Mouse (Mus musculus): Measurements from ENCODE around the gene Faim2. TPM values are rescaled to one million over a fixed set of nuclear protein-coding genes. Genes with fewer than 3 reads are reported as not detected.

Faim2 gene
- polyA plus RNA-seq, 1 experiment from 2014 or later: 0.94 TPM

DNA sequence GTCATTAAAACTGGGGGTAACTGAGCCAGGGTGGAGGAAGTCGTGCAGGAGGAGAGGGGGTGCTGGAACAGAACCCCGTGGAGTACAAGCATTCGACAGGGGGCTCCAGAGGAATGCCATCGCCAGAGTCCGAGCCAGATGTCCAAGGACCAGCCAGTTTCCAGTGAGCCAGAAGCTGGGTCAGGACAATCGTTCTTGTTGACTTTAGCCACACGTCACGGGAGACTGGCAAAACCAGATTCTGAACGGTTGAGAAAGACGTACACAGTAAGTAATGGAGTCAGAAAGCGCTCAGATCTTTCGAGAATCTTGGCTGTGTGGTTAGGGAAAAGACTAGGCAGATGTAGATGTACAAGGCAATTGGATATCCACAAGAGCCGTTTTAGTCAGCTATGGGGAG is 64.8 kb downstream of the Faim2 start:
- no peaks in the 10 kb centered on the region for H3K36me3 ChIP-seq (ENCODE audit: control insufficient read depth, insufficient read depth, low read length)
- no peaks in the 10 kb centered on the region for H3K27me3 ChIP-seq (ENCODE audit: control insufficient read depth, insufficient read depth, low read depth, low read length)
- H3K4me3 ChIP-seq (ENCODE audit: low read length): no peak overlapping the region
- peak; percentile 47; the same call in 1 of the 2 replicates for ATAC-seq (ENCODE audit: low read depth)
- peak overlapping the region; percentile 53 for H3K27ac ChIP-seq (ENCODE audit: low read length)
- peaks cover 6% of the 10 kb centered on the region for H3K4me1 ChIP-seq (replicated peaks; ENCODE audit: control insufficient read depth, insufficient read depth, low read length)
- 0 out of 2 replicates have a peak overlapping the region, but pooled peaks have one; percentile 7 for H3K9ac ChIP-seq (ENCODE audit: low read length)
- WGBS: 35% methylated on average over 13 of the region's 13 CpGs
- H3K4me2 ChIP-seq (ENCODE audit: low read depth, low read length): peak overlapping the region; percentile 9; the same call in 1 of the 2 replicates
- H3K9me3 ChIP-seq (ENCODE audit: control insufficient read depth, low read length): no peaks in the 10 kb centered on the region

DNA sequence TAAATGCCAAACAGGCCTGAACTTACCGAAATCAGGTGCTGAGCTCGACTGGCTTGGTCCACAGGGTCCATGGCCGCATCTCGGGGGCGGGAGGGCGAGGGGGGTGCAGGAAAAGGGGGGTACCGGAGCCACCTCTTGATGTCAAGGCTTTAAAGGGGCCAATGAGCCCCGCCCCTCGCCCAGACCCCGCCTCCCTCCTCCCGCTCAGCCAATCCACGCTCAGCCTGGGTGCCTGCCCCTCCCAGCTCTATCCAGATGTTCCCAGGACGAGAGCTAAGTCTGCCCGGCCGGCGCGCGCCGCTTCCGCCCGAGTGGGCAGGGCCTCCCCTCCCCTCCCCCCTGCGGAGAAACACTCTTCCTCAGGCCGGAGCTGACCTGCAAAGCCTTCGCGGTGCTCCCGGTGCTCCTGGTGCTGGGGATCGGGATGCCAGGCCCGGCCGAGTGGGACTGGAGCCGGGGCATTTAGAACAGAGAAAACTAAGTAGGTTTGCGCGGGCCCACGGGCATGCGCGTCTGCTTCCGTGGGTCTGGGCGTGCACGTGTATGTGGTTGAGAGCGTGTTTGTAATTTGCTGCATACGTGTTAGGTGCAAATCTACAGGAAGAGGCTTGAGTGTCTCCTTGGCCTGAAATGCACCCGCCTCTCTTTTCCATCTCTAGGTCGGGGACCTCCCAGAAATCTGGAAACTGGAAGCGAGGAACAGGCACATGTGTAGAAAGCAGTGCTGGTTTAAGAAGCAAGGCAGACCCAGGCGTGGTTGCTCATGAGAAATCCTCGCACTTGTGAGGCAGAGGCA is 70.2 kb downstream of the Faim2 start, which contains the start of gene Nckap5l:
Nckap5l (minus strand) TSS at position 143 of the 796 bp plus-strand sequence.
- H3K4me2 ChIP-seq (ENCODE audit: low read depth, low read length): peak within 1 kb of the TSS; percentile 88
- peak within 1 kb of the TSS; percentile 89 for H3K4me3 ChIP-seq (ENCODE audit: low read length)
- H3K27me3 ChIP-seq (ENCODE audit: control insufficient read depth, insufficient read depth, low read depth, low read length): no peaks in the 10 kb centered on the region
- under 1% methylated on average over 42 of the region's 45 CpGs for WGBS
- no peaks in the 10 kb centered on the region for H3K36me3 ChIP-seq (ENCODE audit: control insufficient read depth, insufficient read depth, low read length)
- H3K9me3 ChIP-seq (ENCODE audit: control insufficient read depth, low read length): no peaks in the 10 kb centered on the region
- peak within 1 kb of the TSS; percentile 87 for H3K27ac ChIP-seq (ENCODE audit: low read length)
- peak; percentile 97 for ATAC-seq (ENCODE audit: low read depth)
- H3K4me1 ChIP-seq (replicated peaks; ENCODE audit: control insufficient read depth, insufficient read depth, low read length): peaks cover 32% of the 10 kb centered on the region
- peak within 1 kb of the TSS; percentile 80 for H3K9ac ChIP-seq (ENCODE audit: low read length)

- ATAC-seq (ENCODE audit: low read depth): peak; percentile 77
- no peaks in the 10 kb centered on the region for H3K27me3 ChIP-seq (ENCODE audit: control insufficient read depth, insufficient read depth, low read depth, low read length)
- WGBS: under 1% methylated on average over 40 of the region's 43 CpGs
- H3K36me3 ChIP-seq (ENCODE audit: control insufficient read depth, insufficient read depth, low read length): no peaks in the 10 kb centered on the region
- peak overlapping the region; percentile 88 for H3K4me2 ChIP-seq (ENCODE audit: low read depth, low read length)
- H3K9ac ChIP-seq (ENCODE audit: low read length): peak overlapping the region; percentile 79
- peaks cover 36% of the 10 kb centered on the region for H3K4me1 ChIP-seq (replicated peaks; ENCODE audit: control insufficient read depth, insufficient read depth, low read length)
- H3K4me3 ChIP-seq (ENCODE audit: low read length): peak overlapping the region; percentile 89
- peak overlapping the region; percentile 87 for H3K27ac ChIP-seq (ENCODE audit: low read length)
- no peaks in the 10 kb centered on the region for H3K9me3 ChIP-seq (ENCODE audit: control insufficient read depth, low read length)
Observed at GRCm38 (mm10) chr15:99456963-99457605, 70.9 kb downstream of the Faim2 start.

DNA sequence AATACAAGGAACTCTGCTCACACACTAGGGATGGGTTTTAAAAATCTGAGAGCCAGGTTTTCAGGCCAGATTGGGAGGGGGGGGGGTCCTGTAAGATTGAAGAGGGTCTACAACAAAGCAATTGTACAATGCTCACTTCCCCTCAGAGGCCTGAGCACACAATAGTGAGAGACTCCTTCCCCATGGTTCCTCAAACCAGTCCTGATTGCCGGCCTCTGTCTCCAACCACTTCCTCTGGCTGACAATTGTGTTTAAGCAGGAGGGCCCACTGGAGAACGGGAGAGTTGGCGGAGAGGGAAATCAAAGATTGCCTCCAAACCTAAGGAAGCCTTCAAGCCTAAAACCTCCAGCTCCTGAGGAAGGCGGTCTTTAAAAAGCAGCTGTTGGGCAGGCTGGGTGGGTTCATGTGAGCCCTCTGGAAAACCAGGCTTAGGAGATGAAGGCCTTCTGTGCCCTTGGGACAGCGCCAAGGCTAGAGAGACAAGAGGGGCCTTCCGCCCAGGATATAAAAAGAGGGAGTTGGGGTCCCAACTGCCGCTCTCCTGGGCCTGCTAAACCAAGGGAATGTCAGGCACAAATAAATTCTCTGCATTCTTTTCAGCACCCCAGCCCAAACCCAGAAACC is 71.5 kb downstream of the Faim2 start:
- H3K4me3 ChIP-seq (ENCODE audit: low read length): peak overlapping the region; percentile 89
- 11% methylated on average over 7 of the region's 7 CpGs for whole genome bisulfite sequencing
- no peaks in the 10 kb centered on the region for H3K9me3 ChIP-seq (ENCODE audit: control insufficient read depth, low read length)
- H3K4me1 ChIP-seq (replicated peaks; ENCODE audit: control insufficient read depth, insufficient read depth, low read length): peaks cover 38% of the 10 kb centered on the region
- no peaks in the 10 kb centered on the region for H3K27me3 ChIP-seq (ENCODE audit: control insufficient read depth, insufficient read depth, low read depth, low read length)
- H3K36me3 ChIP-seq (ENCODE audit: control insufficient read depth, insufficient read depth, low read length): no peaks in the 10 kb centered on the region
- H3K4me2 ChIP-seq (ENCODE audit: low read depth, low read length): peak overlapping the region; percentile 88
- peak overlapping the region; percentile 87 for H3K27ac ChIP-seq (ENCODE audit: low read length)
- peak overlapping the region; percentile 79 for H3K9ac ChIP-seq (ENCODE audit: low read length)
- no peak for ATAC-seq (ENCODE audit: low read depth)

GRCm38 (mm10) chr15:99455415-99455814 is 72.5 kb downstream of the Faim2 start:
- Histone ChIP-seq H3K4me1 (replicated peaks; ENCODE audit: control insufficient read depth, insufficient read depth, low read length) (peaks cover 42% of the 10 kb centered on the region), H3K9me3 (ENCODE audit: control insufficient read depth, low read length) (no peaks in the 10 kb centered on the region), H3K4me2 (ENCODE audit: low read depth, low read length) (no peak overlapping the region; the same call in 1 of the 2 replicates), H3K9ac (ENCODE audit: low read length) (0 out of 2 replicates have a peak overlapping the region, but pooled peaks have one; percentile 45), H3K4me3 (ENCODE audit: low read length) (no peak overlapping the region), H3K36me3 (ENCODE audit: control insufficient read depth, insufficient read depth, low read length) (no peaks in the 10 kb centered on the region), H3K27me3 (ENCODE audit: control insufficient read depth, insufficient read depth, low read depth, low read length) (no peaks in the 10 kb centered on the region), H3K27ac (ENCODE audit: low read length) (no peak overlapping the region)
- WGBS: 84% methylated on average over 3 of the region's 3 CpGs
- no peak for ATAC-seq (ENCODE audit: low read depth)

- Histone ChIP-seq H3K4me3 (ENCODE audit: low read length) (no peak overlapping the region), H3K27ac (ENCODE audit: low read length) (no peak overlapping the region), H3K4me2 (ENCODE audit: low read depth, low read length) (no peak overlapping the region), H3K4me1 (replicated peaks; ENCODE audit: control insufficient read depth, insufficient read depth, low read length) (peaks cover 49% of the 10 kb centered on the region), H3K27me3 (ENCODE audit: control insufficient read depth, insufficient read depth, low read depth, low read length) (no peaks in the 10 kb centered on the region), H3K36me3 (ENCODE audit: control insufficient read depth, insufficient read depth, low read length) (no peaks in the 10 kb centered on the region), H3K9ac (ENCODE audit: low read length) (no peak overlapping the region), H3K9me3 (ENCODE audit: control insufficient read depth, low read length) (no peaks in the 10 kb centered on the region)
- ATAC-seq (ENCODE audit: low read depth): no peak
- WGBS: 76% methylated on average over 7 of the region's 7 CpGs
Observed at GRCm38 (mm10) chr15:99454585-99455279, 73.2 kb downstream of the Faim2 start.

DNA sequence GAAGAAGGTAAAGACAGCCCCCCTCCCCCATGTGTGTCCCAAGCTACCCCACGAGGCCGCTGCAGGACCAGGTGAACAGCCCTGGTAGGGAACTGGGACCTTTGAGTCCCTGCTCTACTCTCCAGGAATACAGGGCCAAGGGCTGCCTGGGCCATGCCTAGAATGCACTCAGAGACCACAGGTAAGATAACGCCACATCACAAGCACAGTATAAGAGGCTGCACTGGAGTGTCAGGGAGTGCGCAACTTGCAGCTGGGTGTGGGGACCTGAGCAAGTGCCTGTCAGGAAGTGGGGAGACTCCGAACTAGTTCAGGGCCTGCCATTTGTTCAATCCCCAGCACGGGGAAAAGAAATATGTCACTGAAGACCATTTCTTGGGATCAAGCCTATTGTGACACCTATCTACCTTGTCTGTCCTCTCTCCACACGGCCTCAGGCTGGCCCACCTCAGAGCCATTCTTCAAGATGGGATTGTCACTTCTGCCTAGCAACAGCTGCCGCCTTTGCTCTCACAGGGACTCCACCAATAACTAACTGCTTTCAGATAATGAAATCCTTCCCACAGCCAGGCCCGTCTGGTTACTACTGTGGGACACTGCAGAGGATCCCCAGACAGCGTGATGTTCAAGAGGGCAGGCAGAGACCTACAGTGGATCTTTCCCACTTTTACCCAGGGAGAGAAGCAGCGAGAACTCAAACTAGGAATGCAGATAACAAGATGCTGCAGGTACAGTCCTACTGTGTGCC is 74.6 kb downstream of the Faim2 start:
- ATAC-seq (ENCODE audit: low read depth): no peak
- Histone ChIP-seq H3K4me2 (ENCODE audit: low read depth, low read length) (no peak overlapping the region), H3K9ac (ENCODE audit: low read length) (no peak overlapping the region), H3K4me3 (ENCODE audit: low read length) (no peak overlapping the region), H3K4me1 (replicated peaks; ENCODE audit: control insufficient read depth, insufficient read depth, low read length) (peaks cover 59% of the 10 kb centered on the region), H3K27me3 (ENCODE audit: control insufficient read depth, insufficient read depth, low read depth, low read length) (no peaks in the 10 kb centered on the region), H3K36me3 (ENCODE audit: control insufficient read depth, insufficient read depth, low read length) (no peaks in the 10 kb centered on the region), H3K27ac (ENCODE audit: low read length) (no peak overlapping the region), H3K9me3 (ENCODE audit: control insufficient read depth, low read length) (no peaks in the 10 kb centered on the region)
- WGBS: 54% methylated on average over 11 of the region's 11 CpGs

GRCm38 (mm10) chr15:99449751-99450280 is 78.1 kb downstream of the Faim2 start:
- ATAC-seq (ENCODE audit: low read depth): peak; percentile 9; the same call in 1 of the 2 replicates
- 57% methylated on average over 8 of the region's 8 CpGs for WGBS
- Histone ChIP-seq H3K9ac (ENCODE audit: low read length) (peak overlapping the region; percentile 16; the same call in 1 of the 2 replicates), H3K4me3 (ENCODE audit: low read length) (no peak overlapping the region), H3K36me3 (ENCODE audit: control insufficient read depth, insufficient read depth, low read length) (no peaks in the 10 kb centered on the region), H3K4me2 (ENCODE audit: low read depth, low read length) (no peak overlapping the region), H3K27me3 (ENCODE audit: control insufficient read depth, insufficient read depth, low read depth, low read length) (no peaks in the 10 kb centered on the region), H3K9me3 (ENCODE audit: control insufficient read depth, low read length) (no peaks in the 10 kb centered on the region), H3K27ac (ENCODE audit: low read length) (peak overlapping the region; percentile 28), H3K4me1 (replicated peaks; ENCODE audit: control insufficient read depth, insufficient read depth, low read length) (peaks cover 41% of the 10 kb centered on the region)
